In genomic region chr11:84430336-84430735, GRCm38 (mm10) we compare ENCODE assay signal across 7 mouse cellular contexts.
"Had no signal": no experiment of that assay in that cellular context is flagged by ENCODE, and none has a peak within 500 bp of the region (broad histone marks: within the 10 kb centered on the region; RNA-seq: fewer than 3 reads in every experiment).

No protein-coding gene starts in this region.

- H3K9ac ChIP-seq: limb, embryonic 15.5 days; liver, embryonic 14.5 days; neural tube, embryonic 12.5 days had no signal

- H3K27me3 ChIP-seq: limb, embryonic 15.5 days; neural tube, embryonic 12.5 days had no signal

- H3K27ac ChIP-seq: limb, embryonic 15.5 days; liver, embryonic 14.5 days; neural tube, embryonic 12.5 days had no signal

- H3K4me2 ChIP-seq: limb, embryonic 15.5 days; neural tube, embryonic 12.5 days had no signal

- DNase-seq: right cerebral cortex, postnatal 4 days had no signal

- H3K4me3 ChIP-seq: limb, embryonic 15.5 days; myocyte; neural tube, embryonic 12.5 days had no signal

- H3K36me3 ChIP-seq: limb, embryonic 15.5 days; neural tube, embryonic 12.5 days had no signal

- H3K9me3 ChIP-seq: limb, embryonic 15.5 days; neural tube, embryonic 12.5 days had no signal

- ATAC-seq: inflammation-experienced regulatory T-cells, adult 6 months; intestine, postnatal 0 days had no signal
